Mouse (Mus musculus) spleen, adult 18-20 months (tissue): Measurements from ENCODE around the gene Gm21973.

Source experiments
- DNase-seq, 2 experiments: peaks; one replicate each; pipeline ENCODE4 v3.0.0; 2022; ENCODE audit warnings: mixed read lengths in 2 of 2

The Gm21973 gene

DNA sequence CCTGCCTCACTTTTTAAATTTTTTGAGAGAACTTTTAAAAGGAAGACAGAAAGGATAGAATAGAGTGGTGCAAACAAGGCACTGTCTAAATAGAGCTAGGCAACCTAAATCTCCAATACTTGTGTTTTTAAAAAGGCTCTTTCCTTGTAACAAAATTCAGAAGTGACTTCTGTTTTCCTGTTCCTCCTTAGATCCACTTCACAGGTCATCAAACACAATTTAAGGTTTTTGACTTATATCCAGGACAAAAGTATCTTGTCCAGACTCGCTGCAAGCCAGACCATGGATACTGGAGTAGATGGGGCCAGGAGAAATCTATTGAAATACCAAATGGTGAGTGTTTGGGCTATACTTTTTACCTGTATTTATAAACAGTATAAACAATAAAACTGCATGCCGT, at the start of gene Gm21973:
TSS of gene Gm21973 (plus strand) at position 301 of the 400 bp plus-strand sequence.
- no peak for DNase-seq

GRCm38 (mm10) chr15:10276386-10276785, 48.8 kb upstream of the Gm21973 start:
- DNase-seq: no peak

- DNase-seq: no peak
Measured at GRCm38 (mm10) chr15:10277461-10277860, 47.7 kb upstream of the Gm21973 start.

DNA sequence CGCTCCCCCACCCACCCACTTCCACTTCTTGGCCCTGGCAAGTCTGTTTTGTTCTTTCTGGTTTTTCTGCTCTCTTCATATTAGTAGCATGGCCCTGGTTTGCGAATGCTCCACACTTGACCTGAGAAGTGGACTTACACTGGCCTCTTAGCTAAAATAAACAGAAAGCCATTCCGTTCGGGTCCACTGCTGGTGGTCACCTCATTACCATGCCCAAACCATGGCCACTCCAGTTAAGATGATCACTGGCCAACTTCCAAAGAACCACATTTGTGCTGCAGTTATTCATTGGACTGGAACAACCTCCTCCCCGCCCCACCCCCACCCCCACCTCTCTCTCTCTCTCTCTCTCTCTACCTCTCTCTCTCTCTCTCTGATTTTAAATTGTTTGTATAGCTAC, 43.6 kb upstream of the Gm21973 start:
- no peak for DNase-seq

GRCm38 (mm10) chr15:10283661-10284060, 41.5 kb upstream of the Gm21973 start:
- DNase-seq: no peak

- no peak for DNase-seq
Measured at GRCm38 (mm10) chr15:10296570-10296969, 28.6 kb upstream of the Gm21973 start.

DNA sequence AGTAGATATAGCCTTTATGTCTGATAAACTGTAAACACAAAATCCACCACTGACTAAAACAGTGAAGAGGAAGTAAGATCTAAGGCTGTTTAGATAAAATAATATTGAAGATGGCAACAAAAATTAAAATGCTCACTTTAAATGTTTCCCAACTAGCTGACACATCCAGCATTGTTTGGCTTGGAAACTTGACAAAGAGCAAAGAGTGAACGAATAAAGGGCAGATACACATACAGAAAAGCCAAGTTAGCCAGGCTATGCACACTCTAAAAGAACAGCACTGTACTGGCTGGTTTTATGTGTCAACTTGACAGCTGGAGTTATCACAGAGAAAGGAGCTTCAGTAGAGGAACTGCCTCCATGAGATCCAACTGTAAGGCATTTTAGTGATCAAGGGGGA, 27.1 kb upstream of the Gm21973 start:
- DNase-seq: no peak

GRCm38 (mm10) chr15:10299467-10299866, 25.7 kb upstream of the Gm21973 start:
- no peak for DNase-seq

- no peak for DNase-seq
Measured at GRCm38 (mm10) chr15:10306461-10306860, 18.7 kb upstream of the Gm21973 start.

GRCm38 (mm10) chr15:10311826-10312225, 13.4 kb upstream of the Gm21973 start:
- no peak for DNase-seq

DNA sequence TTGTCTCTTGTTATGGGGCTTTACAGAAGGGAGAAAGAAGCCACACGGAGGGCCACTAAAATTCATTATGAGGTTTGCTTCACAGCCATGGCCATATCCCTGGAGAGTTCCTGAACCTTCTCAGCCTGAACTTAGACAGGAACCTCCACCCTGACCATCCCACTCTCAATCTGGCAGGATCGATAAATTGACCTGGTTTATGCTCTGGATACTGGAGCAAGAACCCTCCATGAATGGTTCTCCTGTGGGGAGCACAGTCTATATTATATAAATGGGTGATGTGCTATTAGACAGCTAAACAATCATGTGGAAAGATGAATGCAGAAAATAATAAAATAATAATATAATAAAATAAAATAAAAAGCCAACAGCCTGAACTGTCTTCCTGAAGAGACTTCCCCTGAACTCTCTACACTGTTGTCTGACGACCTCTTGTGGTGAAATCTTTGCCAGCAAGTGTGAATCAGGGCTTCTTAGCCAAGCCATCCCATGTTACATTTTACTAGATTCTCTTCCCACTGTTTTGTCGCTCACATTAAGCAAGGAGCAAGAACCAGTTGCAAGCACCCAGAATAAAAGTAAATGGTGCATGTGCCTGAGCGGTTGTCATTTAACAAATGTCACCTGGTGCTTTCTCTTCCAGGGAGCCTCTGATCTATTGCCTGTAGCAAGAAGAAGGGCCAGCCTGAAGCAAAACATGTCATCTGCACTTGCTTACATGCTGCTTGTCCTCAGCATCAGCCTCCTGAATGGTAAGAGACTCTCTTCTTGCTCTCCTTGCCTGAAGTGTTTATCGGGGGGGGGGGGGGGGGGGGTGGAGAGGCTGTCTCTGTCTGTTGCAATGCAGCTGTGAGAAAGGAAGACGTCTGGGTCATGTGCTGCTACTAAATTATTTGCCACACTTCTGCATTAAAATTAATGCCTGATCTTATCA, 11.4 kb upstream of the Gm21973 start:
- DNase-seq: peak in 1 of 2 experiments; percentile 15

DNA sequence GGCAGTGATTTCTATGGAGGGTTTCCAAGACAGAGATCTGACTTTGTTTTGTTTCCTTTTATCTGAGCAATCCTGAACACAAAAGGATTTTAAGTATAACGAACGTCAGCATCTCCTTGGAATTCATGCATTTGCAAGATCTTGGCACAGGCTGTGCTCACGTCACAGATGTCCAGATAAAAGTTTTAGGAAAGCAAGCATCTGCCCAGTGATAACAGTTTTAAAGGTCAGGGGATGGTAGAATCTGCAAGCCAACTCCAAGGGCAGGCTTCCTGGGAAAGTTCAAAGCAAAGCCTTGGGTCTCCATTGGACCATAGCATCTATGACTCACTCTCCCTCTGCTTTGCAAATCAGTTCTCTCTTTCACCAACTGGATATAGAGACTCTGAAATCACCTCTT, 5.4 kb downstream of the Gm21973 start:
- DNase-seq: no peak

GRCm38 (mm10) chr15:10332566-10332965, 7.4 kb downstream of the Gm21973 start:
- no peak for DNase-seq

GRCm38 (mm10) chr15:10338606-10339005, 13.4 kb downstream of the Gm21973 start:
- DNase-seq: no peak

DNA sequence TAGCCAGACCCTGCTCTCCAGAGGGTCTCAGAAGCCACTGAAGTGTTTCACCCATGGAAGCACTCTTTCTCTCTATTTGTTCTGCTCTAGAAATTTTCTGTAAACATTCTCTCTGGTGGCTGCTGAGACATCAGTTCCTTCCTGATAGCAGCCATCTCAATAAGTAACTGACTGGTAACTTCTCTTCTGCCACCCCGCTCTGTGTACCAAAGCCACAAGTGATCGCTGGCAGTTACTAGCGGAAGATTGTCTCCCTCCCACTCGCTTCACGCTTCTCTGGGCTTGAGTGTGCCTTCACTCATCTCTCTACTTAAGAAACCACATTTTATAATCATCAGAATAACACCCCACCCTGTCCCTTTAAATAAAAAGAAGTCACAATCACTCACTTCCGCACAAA, 21.9 kb downstream of the Gm21973 start:
- DNase-seq: no peak

DNA sequence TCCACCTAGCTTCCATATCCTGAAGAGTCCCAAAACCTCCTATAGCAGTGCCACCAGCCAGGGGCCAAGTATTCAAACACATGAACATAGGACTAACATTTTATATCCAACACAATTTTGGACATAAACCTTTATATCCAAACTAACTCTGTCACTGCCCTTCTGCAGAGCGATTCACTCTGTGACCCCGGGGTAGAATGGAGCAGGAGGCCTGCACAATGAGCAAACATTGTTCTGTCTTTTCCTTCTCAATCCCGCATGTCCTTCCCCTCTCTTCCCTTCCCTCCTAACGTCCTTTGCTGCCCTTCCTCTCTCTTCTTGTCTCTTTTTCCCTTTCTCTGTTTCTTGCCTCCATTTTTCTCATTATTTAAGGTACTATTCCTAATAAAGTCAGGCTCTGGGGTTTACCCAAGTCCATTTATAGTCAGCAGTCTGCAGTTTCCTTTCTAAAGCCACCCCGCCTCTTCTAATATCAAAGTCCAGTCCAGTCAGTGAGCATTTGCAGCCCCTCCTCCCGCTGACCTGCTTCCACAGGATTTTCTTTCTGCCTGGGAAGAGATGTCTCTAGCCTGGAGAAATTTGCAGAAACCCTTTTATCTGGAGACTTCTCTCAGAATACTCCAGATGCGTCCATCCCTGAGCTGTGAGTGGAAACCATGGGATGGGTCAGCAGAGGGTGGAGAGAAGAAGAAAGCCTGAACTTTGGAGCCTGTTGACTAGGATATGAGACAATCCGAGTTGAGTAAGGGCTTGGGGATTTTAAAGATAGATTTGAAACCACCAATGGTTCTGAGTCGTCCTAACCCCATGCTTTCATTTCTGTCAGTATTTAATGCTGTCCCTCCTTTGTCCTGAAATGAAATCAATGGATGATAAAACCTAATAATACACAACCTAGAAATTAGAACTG, 33.1 kb downstream of the Gm21973 start, which contains the start of gene Agxt2:
TSS of gene Agxt2 (plus strand) at position 494 of the 910 bp plus-strand sequence.
- no peak for DNase-seq

GRCm38 (mm10) chr15:10366331-10366730, 41.2 kb downstream of the Gm21973 start:
- no peak for DNase-seq

DNA sequence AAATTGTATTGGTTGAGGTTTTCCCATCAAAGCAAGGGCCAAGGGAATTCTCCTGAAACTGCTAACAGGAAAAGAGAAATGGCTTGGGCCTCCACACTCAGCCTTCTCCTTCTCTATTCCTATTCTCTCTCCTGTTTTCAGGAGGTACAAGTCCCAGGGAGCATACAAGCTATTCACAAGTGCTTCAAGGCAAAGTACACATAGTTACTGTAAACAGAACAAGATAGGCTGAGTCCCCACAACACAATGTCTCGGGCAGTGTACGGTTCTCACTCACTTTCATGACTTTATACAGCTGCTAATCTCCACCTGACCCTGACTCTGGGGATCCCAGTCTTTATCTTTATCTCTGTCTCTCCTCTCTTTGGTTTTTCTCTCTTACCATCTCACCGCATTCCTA, 50.2 kb downstream of the Gm21973 start:
- no peak for DNase-seq

DNA sequence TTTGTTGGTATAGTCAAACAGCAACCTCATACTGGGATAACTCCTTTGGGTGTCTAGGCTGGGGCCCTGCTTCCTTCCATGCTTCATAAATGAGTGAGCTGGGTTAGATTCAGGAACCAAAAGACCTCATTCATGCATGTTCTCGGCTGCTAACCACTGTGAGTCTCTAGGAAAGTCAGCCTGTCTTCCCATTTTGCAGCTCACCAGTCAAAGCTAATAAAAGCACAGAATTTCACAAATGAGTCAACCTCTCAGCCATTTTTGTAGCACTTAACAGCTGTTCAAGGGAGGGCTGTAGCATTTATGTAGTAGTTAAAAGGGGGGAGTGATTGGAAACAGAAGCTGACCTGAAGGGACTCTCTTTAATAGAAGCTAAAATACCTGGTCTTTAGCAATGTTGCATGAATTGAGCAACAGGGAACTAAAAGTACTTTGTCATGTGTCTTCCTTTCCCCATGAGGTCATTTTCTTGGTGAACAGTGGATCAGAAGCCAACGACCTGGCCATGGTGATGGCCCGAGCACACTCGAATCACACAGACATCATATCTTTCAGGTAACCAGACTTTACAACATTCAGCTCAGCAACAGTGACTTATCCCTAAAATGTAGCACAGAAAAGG, 53.3 kb downstream of the Gm21973 start:
- no peak for DNase-seq

DNA sequence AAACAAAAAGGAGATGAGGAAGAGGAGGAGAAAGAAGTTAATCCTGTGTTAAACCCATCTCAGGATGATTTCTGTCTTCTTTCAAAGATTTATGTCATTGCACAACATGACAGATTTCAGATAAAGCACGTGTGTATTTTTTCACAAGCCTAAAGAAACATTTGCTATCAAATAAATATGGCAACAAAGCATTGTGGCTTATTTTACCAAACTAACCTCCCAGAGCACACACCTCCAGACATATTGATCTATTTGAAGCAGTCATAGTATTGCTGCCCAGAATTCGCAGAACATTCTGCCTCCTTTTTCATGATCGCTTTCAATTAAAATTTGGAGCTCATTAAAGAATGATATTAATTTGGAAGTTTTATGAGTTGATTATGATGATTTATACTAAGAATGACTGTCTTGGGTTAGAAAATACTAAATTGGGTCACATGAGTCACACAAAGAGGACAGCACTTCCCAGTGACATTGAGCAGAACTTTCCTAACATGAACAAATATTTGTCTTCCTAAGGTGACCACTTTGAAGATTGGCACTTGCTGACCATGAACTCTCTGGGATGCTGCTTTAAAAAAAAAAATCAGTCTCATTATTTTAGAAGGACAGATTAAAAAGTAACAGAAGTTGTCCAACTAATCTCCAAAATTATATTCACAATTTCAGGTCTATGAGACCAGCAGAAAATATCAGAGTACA, 54.7 kb downstream of the Gm21973 start:
- no peak for DNase-seq

DNA sequence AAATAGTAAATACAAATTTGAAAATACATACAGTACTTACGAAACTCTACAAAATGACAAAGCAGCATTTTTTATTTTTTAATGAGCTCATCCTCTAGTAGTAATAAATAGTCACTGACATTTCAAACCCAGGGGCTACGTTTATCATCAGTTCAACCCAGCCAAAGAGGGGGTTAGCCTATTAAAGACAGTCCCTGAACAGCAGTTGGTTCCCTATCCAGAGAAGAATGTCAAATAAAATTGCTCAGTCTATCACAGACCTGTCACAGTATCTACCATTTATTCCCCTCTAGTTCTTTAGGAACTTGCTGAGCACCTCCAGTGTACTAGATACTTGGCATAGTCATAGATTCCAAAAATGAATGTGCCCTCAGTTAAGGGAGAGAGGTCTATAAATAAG, 62.1 kb downstream of the Gm21973 start:
- no peak for DNase-seq

- DNase-seq: no peak
Measured at GRCm38 (mm10) chr15:10399795-10400194, 74.6 kb downstream of the Gm21973 start.
